Mouse (Mus musculus) A20 (cell line): Measurements from ENCODE around the gene Esrrb.

Experiments
- DNase-seq: peaks from one replicate; pipeline ENCODE4 v3.0.0-alpha.2; 2011; ENCODE audit warnings: low read depth, low spot score

The Esrrb gene

DNA sequence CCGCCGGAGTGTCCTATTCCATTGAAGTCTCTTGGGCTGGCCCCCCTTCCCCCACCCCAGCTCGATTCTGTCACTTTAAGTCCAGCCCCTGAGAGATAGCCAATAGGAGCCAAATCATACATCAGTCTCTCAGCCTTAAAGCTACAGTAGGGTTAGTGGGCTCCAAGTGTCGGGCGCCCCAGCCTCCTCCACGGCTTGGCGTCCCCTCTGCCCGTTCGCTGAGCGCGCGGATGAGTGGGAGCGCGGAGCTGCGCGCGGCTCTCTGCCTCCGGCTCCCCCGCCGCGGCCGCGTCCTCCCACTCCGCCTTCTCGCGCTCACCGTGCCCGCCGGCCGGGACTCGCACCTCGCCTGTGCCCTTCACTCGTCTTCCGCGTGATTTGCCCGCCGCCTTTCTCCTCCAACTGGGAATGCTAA lies 60.6 kb downstream of the Esrrb start:
- no peak for DNase-seq

DNA sequence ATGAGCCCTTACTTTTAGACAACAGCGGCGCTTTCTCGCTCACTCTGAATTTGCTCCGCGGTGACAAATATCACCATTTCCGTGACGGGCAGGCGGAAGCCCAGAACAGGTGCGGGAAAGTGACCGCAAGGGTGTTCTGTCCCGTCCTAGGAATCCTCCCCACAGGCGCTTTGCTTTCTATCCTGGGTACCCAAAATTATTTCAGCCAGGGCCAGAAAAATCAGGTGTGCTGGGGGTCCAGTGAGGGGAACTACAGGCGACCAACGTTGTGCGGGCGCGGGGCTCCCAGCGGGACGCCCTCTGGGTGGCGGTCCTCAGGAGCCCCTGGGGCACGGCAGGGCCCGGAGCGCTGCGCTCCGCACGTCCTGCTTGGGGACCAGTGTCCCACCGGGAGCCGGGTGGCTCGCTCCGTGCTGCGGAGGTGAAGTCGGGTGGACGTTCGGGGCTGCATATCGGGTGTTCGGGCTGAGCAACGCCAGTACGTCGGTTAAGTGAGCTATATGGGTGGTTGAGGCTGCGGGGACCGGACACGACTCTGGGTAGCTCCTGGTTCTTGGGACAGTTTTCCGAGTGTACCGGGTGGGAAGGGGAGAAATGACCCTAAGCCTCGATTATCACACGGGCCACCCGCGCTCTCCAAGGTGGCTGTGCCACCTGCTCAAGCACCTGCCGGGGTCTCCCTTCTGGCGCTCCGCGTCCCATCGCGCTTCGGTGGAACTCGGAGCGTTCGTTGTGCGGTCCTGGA lies 61.4 kb downstream of the Esrrb start:
- DNase-seq = no peak

- DNase-seq = no peak
Measured at GRCm38 (mm10) chr12:86423102-86423501, 62.2 kb downstream of the Esrrb start.

DNA sequence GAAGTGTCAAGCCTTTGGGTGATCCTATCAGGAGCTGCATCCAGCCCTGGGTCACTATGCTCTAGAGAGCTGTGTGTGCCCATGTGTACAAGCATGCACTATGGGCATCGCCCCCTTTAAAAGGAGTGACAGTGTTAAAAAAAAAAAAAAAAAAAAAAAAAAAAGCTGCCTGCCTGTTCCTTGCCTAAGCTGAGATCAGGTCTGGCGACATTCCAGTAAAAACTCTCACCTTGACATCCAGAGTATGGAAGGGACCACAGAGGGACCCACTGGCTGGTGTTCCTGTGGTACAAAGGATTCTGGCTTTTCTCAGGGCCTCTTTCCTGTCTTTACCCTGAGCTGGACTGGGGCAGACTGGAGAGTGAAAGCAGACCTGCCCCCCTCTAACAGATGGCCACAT lies 66.7 kb downstream of the Esrrb start:
- DNase-seq = no peak

DNA sequence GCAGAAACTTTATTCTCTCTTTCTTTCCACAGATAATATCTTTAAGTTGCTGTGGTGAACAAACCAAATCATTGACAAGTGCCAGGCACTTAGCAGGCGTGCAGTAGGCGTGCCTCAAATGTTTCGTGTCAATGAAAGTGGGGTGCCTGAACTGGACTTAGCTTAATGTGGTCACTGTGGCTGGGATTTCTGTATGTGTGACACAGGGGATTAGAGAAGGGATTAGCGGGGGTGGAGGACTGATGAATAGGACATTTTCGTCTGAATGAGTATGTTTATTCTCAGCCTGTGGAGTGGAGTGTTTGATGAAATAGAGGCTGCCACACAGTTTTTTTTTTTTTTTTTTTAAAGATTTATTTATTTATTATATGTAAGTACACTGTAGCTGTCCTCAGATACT lies 70.8 kb downstream of the Esrrb start:
- no peak for DNase-seq

DNA sequence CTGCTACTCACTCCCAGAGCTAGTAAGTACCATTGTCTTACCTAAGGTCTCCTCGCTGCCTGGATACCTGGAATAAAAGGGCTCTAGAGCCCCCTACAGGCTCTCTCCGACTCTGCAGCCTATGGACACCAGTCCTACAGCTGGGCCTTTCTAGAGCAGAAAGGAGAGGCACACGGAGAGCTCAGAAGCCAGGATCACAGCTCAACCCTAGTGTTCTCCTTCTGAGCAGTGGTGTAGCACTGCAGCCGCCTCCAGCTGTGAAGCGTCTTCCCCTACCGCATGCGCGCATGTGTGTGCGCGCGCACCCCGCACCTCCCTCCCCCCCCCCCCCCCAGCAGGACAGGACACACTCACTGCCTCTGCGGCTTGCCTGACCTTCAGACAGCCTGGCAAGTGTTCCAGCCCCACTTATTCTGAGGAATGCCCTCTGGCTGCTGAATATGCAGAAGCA lies 72.5 kb downstream of the Esrrb start:
- peak; percentile 52 for DNase-seq

GRCm38 (mm10) chr12:86435651-86436050 lies 74.7 kb downstream of the Esrrb start:
- no peak for DNase-seq

DNA sequence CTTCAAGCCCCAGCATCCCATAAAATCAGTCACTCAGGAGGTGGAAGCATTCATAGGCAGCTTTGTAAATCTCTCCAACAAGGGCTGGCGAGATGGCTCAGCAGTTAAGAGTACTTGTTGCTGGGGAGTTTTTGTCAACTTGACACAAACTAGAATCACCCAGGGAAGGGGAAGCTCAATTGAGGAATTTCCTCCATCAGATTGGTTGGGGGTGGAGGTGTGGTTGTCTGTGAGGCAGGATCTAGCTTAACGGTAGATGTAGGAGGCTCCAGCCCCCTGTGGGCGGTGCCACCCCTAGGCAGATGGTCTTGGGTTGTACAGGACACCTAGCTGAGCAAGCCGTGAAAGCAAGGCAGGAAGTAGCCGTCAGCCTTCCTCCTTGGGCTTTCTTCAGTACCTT lies 89.9 kb downstream of the Esrrb start:
- DNase-seq = no peak

DNA sequence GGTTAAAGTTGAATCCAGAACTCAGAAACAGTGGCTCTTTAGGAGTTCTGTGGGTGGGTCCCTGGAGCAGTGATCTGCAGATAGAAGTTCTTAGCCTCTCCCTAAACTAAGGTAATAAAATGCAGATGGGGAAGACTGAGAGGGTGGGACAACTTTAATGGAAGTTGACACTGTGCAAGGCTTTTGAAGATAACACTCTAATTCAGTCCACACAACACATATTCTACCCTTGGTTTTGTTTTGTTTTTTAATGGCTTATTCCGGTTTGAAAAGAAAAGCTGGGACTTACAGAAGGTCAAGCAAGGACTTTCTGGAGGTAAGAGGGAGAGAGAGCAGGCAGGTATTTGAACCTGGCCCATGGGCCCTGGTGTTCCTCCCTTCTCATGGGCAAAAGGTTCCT lies 94.1 kb downstream of the Esrrb start:
- no peak for DNase-seq

DNA sequence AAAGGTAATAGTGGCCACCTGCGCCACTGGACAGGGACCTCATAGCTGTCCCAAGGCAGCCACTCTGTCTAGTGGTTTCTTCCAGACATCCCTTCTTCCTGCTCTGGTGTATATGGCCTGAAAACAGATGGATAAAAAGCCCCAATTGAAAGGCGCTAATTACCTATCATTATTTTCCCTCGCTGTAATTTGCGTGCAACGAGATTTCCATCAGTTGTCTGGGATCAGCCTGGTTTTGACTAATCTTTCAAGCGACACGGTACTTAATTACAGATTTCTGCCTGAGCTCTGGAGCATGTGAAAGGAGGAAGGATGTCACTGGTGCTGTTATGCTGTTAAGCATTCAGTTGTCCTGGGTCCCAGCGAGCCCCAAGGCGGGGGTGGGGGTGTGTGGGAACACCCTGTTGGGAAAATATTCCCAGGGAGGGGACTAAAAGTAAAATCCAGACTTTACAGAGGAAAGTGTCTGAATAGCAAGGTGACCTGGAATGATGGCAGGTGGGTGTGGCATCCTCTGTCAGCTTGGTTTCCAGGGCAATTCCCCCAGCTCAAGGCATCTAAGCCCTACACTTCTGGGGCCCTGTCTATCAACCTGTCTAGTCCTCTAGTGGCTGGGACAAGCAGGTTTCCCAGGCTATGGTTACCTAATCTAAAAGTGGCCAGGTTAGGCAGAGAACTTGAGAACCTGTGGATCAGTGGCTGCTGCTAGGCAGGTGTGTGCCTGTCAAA lies 102.0 kb downstream of the Esrrb start:
- no peak for DNase-seq

DNA sequence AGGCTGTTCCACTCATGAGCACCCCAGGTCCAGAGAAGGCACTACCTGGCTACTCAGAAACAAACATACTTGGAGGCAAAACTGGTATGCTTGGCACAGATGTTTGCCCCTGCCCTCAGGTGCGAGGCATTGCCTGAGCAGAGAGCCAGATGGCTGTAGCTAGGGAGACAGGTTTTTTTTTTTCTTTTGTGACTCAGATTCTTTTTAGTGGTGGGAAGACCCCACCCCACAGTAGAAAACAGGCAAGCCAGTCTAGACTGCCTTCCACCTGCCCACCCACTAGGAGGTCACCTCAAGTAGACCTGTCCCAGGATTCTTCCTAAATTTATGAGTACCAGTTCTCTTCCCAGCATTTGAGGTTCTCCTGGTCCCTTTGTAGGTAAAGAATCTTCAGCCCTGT lies 103.5 kb downstream of the Esrrb start:
- no peak for DNase-seq

DNA sequence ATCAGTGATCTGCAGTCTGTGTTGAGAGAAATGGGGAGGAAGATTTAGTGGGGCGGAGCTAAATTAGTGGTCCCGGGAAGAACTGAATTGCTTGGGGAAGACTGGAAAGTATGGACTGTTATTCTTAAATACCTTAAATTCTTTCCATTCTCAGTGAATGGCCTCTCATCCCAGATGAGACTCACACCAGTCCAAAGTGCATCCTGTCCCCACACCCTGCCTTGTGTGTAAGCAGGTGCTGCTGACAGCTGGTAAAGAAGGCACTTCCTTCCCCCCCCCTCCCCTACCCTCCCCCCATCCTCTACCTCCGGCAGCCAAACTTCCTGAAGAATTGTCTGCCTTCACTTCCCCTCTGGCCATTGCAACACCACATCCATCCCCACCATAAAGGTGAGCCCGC lies 105.3 kb downstream of the Esrrb start:
- DNase-seq = no peak

DNA sequence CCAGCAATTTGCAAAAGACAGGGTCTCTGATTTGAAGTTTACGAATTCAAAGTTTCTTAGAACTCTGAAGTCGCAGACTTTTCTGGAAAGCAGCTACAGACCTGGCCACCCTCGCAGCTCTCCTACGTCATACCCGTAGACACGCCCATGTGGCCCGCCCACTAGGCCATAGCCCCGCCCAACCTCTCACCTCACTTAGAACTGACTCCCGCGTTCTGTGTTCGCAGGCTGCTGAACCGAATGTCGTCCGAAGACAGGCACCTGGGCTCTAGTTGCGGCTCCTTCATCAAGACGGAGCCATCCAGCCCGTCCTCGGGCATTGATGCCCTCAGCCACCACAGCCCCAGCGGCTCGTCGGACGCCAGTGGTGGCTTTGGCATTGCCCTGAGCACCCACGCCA lies 109.0 kb downstream of the Esrrb start:
- no peak for DNase-seq

GRCm38 (mm10) chr12:86470912-86471311 lies 110.0 kb downstream of the Esrrb start:
- DNase-seq = no peak

- no peak for DNase-seq
Measured at GRCm38 (mm10) chr12:86473630-86474029, 112.7 kb downstream of the Esrrb start.

DNA sequence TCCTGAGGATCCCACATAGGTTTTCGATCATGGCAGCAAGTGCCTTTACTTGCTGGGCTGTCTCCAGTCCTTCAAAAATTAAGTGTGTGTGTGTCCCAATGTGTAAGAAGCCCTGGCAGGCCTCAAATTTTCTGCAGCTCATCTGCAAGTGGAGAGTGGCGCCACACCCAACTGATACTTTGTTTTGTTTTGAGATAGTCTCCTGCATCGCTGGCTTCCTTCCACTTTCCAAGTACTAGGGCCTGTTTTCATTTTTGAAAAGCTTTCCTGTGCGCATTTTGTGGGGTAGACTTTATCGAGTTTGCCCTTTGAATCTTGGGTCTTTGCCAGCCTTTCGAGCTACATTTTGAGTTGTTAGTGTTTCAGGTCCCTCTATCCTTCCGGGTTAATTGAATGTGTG lies 115.1 kb downstream of the Esrrb start:
- no peak for DNase-seq

- no peak for DNase-seq
Measured at GRCm38 (mm10) chr12:86478908-86479307, 118.0 kb downstream of the Esrrb start.

DNA sequence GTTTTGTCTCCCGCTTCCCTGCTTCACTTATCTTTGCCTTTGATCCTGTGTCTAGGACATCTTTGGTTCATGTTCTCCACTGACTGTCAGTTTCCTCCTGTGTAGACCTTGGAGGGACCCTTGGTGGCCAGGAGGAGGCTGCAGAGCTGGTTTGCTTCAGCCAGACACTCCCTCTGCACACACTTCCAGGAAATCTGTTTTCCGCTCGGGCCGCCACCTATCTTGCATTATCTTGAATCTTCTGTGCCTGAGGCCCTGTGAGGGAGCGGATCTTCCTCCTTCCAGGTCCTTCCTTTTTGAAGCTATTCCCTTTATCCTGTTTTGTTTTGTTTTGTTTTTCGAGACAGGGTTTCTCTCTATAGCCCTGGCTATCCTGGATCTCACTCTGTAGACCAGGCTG lies 121.1 kb downstream of the Esrrb start:
- no peak for DNase-seq

DNA sequence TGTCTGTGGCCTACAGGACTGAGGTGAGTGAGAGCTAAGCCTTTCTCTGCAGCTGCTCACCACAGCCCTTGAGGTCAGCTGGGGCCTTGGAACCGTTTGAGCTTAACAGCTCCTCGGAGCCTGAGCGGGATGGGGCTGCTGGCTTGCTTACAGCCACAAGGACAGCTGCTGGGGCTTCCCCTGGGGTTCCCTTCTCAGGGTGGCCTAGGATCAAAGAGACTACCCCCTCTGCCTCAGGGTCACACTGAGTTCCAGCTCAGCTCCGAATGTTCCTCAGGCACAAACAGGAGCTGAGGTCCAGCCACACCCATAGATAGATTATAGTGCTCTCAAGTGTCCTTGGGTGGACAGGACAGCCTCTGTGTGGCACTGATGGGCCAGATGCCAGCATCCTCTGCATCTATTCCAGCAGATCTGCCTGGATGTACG lies 122.5 kb downstream of the Esrrb start:
- no peak for DNase-seq

DNA sequence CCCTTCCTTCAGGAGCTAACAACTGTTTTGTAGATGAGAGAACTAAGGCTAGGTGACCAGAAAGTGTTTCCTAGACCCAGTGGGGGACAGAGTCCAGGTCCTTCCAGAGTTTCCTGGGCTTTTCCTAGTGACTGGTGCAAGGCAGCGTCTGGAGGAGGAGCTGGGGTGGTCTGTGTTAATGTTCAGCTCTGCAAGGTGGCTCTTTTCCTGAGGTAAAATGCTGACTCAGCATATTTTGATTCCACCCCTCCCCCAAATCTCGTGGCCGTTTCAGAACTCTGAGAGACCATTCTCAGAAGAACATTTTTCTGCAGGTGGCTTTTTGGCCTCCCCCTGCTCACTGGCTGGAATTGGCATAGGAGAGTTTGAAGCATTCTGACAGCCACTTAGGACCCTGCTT lies 127.1 kb downstream of the Esrrb start:
- no peak for DNase-seq

- no peak for DNase-seq
Measured at GRCm38 (mm10) chr12:86490052-86490451, 129.1 kb downstream of the Esrrb start.

DNA sequence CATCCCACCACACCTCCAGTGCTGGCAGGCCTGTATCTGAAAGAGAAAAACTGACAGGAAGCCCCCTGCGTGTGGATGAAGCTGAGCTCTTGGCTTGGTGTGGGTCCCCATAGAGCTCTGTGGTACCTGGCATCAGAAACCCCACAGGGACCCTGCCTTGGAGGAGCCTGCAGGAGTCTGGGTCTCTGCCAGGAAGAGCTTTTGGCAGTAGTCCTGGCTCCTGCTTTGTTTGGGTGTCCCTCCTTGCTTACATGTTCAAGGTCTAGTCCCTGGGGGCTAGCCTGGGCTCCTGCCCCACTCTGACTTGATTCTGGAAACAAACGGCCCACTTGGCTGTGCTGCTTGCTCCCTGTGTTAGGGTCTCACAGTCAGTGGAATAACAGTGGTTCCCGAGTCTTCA lies 130.6 kb downstream of the Esrrb start:
- no peak for DNase-seq

- DNase-seq = no peak
Measured at GRCm38 (mm10) chr12:86492822-86493221, 131.9 kb downstream of the Esrrb start.
